Mouse (Mus musculus): ENCODE results near the gene Cpa2.

Gene Cpa2

DNA sequence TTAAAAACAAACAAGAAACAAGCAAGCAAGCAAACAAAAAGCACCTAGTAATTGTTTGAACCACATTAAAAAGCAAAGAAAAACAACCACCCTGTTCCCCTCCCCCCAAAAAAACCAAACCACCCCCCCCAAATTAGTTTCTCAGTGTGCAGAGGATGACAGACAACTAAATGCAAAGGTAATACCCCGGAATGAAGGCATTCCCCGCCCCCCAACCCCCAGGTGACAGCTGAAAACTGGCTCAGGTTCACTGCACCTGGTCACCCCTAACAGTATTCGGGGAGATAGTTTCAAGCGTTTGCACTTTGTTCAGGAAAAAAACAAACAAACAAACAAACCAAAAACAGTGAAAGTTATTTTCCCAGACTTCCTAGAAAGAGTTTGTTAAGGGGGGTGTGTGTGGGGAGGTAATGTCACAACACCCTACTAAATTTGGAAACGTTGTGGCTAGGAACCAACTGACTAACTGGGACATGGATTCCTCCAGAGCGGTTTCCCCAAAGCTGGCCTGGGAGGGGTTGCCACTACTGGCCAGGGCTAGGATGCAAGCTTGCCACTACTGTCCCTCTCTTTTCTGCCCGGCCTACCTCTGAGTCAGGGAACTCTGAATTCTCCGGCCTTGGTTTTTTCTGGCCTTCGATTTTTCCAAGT is 6.4 kb downstream of the Cpa2 start:
- peak in 1 of 2 experiments; percentile 27 for DNase-seq (ENCODE audit: low read depth in 1 of 2, low spot score in 2 of 2)

DNA sequence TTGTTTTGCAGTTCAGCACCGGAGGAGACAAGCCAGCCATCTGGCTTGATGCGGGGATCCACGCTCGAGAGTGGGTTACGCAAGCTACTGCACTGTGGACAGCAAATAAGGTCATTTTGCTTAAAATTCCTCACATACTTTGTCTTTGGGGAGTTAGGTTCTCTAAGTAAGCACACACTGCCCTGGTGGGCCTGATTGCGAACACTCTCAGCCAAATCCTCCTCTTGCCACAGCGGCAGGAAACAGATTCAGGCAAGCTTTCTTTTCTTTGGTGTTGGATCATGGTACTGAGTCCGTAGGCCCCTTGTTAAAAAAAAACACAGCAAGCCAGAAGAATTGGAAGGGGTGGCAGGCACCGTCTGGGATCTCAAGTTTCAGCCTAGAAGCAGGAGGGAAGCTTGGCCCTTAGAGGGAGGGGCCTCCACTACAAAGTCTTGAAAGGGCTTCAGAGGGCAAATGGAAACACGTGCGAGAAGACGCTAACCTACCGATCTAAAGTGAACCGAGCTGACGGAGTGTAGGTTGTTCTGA is 7.9 kb downstream of the Cpa2 start:
- DNase-seq (ENCODE audit: low read depth in 1 of 2, low spot score in 2 of 2), result no peak

DNA sequence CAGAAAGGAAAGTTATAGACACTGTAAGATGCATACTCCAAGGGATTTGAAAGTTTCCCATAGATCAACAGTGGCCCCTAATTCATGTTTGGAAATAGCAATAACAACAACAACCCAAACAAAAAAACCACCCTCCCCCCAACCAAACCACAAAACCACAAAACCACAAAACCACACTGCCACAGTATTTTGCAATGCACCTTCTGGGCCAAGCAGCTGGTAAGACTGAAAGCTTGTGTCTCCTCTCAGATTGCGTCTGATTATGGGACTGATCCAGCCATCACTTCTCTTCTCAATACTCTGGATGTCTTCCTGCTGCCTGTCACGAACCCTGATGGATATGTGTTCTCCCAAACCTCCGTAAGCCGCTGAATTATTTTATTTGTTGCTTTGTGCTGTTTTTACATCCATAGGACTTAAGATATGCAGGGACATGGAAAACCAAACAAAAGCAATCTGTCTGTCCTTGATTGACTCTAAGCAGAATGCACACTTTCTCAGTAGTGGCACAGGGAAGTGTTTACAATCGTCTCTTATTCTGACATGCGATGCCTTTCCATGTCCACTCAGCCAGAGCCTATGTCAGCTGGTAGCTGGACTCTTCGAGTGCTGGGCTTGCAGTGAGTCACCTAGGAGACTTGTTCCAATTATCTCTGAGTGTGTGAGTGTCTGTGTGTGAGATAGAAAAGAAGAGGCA is 9.3 kb downstream of the Cpa2 start:
- no peak for DNase-seq (ENCODE audit: low read depth in 1 of 2, low spot score in 2 of 2)

DNA sequence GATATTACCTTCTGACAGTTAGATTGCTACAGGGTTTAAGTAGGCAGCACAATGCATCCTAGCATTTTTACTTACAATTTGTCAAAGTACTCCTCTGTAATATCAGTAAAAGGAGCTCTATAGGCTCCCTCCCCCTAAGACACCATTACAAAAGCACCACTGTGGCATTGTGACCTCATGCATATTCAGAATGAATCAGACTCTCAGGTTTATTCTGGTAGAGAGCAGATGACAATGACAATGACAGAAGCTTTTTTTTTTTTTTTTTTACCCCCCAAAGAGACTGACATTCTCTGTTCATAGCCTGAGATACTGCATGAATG is 9.8 kb downstream of the Cpa2 start:
- DNase-seq (ENCODE audit: low read depth in 1 of 2, low spot score in 2 of 2), result no peak

DNA sequence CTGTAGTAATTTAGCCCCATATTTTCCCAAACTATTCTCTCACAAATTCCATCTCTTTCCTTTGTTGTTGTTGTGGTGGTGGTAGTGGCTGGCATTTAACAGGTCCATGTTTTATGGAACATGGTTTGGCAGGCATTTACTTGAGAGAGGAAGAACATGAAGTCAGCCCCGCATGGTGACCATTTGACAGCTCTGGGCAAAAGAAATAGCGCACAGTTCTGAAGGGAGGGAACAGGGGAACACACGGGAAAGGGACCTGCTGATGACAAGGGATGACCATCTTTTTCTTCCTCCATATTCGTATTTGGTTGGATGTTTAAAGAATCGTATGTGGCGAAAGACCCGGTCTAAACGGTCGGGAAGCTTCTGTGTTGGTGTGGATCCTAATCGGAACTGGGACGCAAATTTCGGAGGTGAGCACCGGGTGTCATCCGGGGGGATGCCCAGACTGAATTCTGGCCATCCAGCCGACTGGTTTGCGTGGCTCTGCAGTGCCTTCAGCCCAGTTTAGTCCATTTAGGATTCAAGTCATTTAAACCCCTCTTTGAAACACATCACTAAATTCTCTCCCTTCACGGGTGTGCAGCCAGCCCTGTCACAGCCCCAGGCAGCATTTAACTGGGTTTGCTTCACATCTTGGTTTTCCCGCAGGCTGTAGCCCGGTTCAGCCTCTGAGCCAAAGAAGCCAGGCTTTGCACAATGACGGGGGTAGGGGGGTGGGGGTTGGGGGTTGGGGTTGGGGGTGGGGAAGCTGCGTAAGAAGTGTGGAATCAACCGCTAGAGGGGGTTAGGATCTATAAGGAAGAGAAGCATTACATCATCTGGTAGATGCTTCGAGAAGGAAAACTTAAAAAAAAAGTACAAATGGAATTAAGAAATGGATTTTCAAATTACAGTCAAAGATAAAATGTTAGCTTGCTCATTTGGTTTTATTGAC is 10.5 kb downstream of the Cpa2 start:
- no peak for DNase-seq (ENCODE audit: low read depth in 1 of 2, low spot score in 2 of 2)

DNA sequence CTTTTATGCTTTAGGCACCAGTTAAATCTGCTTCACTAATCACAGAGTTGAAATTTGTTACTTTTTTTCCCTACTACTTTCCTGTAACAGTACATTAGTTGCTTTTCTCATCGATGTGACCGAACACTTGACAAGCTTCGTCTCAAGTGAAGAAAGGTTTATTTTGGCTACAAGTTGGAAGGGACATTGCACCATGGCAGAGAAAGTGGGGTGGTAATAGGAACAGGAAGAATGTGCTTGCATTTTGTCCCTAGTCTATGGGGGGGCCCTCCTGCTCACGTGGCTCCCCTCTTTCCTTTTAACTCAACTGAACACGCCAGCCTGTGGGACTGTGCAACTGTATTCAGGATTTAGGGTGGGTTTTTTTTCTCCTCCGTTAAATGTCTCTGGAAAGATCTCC is 11.2 kb downstream of the Cpa2 start:
- DNase-seq (ENCODE audit: low read depth in 1 of 2, low spot score in 2 of 2), result no peak

DNA sequence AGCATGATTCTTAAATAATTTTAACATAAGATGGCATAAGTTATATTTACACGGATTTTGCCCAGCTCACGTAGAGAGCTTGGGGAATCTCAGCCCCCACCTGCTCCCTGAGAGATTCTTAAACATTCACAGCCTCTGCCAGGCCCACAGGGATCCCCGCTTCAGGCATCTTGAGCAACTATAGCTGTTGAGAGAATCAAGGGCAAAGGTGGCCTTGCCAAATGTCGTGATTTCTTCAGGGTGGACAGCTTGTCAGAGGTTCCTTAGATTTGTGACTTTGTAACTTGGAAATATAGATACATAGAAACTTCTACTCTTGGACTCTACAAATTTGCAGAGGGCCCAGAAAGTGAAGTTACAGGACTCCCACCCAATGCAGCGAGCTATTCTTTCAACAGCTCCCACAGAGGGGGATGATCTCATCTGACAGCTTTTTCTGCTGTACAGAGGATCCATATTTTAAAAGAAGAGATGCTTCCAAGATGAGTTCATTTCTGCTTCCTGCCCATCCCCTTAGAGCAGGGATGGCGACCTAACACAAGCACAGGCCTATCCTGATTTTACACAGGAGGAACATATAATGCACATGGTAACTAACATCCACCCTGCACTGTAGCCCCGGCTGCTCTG is 12.1 kb downstream of the Cpa2 start:
- DNase-seq (ENCODE audit: low read depth in 1 of 2, low spot score in 2 of 2), result no peak

DNA sequence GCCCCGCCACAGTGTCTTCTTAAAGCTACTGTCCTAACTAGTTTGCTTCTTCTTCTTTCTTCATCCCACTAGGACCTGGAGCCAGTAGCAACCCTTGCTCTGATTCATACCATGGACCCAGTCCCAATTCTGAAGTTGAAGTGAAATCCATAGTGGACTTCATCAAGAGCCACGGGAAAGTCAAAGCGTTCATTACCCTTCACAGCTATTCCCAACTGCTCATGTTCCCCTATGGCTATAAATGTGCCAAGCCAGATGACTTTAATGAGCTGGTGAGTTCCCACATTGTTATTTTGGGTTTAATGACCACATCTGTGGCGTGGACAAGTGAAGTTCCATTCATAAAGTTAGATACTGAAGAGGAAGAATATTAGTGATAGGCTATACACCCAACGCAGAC is 12.7 kb downstream of the Cpa2 start:
- DNase-seq (ENCODE audit: low read depth in 1 of 2, low spot score in 2 of 2), result no peak

DNA sequence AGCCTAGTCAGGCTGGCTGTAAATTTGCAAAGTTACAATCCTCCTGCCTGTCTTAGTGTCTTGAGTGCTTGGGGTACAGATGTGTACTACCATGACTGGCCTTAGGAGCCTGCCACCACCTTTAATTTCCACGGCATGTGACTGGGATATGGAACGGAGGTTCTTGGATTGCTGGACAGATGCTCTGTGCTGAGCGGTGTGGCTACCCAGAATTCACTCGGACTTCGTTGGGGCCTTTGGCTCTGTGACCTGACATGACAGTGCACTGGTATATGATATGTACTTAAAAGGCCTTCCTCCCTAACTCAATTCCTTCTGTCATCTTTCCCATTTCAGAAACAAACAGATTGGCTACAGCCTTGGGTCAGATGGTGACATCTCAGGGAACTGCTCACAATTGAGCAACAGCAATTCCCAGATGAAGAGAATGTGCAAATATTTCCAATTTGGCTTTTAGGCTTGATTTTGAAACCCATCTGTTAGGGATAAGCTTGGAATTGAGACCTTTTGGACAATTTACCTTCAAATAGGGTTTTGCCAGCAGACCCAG is 13.3 kb downstream of the Cpa2 start:
- DNase-seq (ENCODE audit: low read depth in 1 of 2, low spot score in 2 of 2), result no peak

DNA sequence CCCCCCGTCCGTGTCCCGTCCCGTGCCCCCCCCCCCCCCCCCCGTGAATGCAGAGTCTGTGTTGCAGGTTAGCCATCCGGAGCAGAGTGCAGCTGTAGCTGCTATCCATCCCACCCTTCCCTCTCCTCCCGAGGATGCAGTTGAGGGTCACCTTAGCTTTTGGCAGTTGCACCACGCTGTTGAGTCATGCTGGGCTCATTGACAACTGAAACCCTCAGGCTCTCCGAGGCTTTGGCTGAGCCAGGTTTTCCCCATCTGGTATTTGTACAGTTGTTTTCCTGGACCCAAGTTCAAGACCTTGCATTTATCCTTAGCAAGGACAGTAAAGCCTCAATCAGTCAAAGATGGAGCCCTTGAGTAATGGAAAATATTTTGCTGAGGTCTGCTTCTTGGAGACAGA is 14.7 kb downstream of the Cpa2 start:
- no peak for DNase-seq (ENCODE audit: low read depth in 1 of 2, low spot score in 2 of 2)

DNA sequence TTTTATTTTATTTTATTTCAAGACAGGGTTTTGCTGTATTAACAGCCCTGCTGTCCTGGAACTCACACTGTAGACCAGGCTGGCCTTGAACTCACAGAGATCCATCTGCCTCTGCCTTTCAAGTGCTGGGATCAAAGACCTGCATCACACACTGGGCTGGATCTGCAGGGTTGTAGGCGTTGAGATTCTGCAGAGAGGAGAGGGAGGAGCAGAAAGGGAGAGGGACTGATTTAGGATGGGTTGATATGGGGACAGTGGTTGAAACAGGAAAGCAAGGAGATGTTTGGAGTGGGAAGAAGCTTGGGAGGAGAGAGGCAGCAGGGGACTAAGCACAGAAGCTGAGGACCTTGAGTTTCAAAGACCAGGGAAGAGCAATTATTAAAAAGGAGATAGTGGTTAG is 18.3 kb downstream of the Cpa2 start:
- DNase-seq (ENCODE audit: low read depth in 1 of 2, low spot score in 2 of 2), result no peak

DNA sequence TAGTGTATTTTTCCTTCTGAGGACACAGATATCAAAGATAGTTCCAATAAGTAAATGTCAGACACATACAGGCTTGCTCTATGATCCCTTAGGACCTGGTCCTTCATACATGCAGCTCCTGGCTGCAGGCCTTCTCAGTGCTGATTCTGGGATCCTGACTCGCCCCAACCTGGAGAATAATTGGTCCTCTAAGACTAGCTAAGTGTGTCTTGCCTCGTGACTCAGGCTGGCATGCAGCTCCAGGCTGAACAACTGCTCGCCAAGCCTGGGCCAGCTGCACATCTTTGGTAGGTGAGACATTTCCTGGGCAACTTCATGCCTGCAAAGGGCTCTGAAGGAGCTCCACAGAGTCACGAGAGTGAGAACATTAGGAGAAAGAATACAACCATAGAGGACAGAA is 20.8 kb downstream of the Cpa2 start:
- DNase-seq (ENCODE audit: low read depth in 1 of 2, low spot score in 2 of 2), result no peak

DNA sequence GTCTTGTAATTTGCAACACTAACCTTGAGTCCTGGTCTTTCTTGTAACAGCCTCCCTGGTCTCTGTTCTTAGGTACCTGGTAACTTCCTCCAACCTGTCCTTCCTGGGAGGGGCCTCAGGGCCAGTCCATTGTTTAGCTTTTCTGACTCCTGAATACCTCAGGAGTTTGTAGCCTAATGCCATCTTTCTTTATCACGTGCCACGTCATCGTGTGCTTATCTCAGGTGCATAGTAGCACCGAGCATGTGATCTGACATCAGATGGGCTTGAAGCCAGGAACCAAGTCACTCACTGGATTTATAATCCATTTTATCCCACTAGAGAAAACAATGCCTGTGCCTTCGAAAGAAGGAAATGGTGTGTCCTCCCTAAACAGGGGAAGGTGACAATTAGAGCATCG is 22.2 kb downstream of the Cpa2 start:
- no peak for DNase-seq (ENCODE audit: low read depth in 1 of 2, low spot score in 2 of 2)

DNA sequence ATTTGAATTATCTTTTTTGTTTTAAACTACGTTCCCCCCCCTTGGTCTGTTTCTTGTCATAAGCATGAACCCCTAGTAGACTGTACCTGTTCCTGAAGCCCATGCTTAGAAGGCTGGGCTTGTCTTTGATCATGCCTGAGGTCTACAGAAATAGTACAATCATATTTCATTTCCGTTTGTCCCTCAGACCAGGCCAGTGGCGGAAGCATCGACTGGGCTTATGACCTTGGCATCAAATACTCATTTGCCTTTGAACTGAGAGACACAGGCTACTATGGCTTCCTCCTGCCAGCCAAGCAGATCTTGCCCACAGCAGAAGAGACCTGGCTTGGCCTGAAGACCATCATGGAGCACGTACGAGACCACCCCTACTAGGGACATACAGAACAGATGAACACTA is 22.7 kb downstream of the Cpa2 start:
- DNase-seq (ENCODE audit: low read depth in 1 of 2, low spot score in 2 of 2), result no peak

DNA sequence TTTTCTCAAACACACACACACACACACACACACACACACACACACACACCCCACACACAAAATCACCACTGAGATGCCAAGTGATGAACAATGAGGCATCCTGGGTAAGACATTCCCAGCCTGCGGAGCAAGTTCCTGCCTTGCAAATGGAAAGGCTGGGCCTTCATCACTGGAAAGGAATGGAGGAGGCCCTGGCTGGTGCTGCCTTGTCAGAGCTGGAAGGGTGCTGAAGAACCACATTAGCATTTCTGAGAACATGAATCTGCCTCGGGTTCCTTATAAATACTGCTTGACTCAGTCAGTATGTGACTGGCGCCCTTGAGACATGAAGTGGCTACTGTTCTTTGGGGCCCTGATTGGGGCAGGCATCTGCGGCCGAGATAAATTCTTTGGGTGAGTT is 26.7 kb downstream of the Cpa2 start, which contains the start of gene Cpa4:
TSS of gene Cpa4 (plus strand) at position 301 of the 400 bp plus-strand sequence.
- DNase-seq (ENCODE audit: low read depth in 1 of 2, low spot score in 2 of 2), result no peak

DNA sequence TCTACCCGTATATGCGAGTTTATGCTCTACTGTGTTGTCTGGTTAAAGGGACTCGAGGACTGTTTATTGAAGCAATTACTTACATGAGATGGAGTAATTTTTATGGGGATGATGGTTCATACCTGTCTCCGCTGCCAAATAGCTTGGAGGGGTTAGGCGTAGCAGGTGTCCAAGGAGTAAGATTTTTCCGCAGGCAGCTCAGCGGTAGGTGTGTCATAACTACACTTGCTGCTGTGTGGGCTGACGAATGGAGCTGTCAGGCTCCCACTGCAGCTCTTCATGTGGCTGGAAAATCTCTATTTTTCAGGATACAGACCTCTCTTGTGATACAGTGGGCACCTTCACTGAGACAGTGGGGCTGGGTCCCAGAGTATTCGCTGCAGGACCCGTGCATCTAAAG is 27.9 kb downstream of the Cpa2 start:
- no peak for DNase-seq (ENCODE audit: low read depth in 1 of 2, low spot score in 2 of 2)

DNA sequence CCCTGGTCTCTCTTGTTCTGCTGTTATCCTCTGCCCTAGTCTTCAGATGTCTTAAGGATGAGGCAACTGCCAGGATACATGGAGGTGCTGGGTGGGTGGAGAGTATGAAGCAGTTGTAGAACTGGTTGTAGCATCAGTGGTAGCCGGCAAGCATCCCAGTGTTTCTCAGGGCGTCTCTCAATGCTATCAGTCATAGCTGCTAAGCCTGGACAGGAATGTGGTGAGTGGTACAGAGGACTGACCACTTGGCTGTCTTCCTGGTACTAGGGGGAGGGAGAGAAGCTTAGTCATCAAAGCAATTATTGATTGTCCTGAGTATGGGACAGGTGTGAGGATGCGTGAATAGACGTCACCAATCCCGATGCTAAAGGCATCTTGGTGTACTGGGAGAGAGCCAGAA is 28.6 kb downstream of the Cpa2 start:
- DNase-seq (ENCODE audit: low read depth in 1 of 2, low spot score in 2 of 2), result no peak

DNA sequence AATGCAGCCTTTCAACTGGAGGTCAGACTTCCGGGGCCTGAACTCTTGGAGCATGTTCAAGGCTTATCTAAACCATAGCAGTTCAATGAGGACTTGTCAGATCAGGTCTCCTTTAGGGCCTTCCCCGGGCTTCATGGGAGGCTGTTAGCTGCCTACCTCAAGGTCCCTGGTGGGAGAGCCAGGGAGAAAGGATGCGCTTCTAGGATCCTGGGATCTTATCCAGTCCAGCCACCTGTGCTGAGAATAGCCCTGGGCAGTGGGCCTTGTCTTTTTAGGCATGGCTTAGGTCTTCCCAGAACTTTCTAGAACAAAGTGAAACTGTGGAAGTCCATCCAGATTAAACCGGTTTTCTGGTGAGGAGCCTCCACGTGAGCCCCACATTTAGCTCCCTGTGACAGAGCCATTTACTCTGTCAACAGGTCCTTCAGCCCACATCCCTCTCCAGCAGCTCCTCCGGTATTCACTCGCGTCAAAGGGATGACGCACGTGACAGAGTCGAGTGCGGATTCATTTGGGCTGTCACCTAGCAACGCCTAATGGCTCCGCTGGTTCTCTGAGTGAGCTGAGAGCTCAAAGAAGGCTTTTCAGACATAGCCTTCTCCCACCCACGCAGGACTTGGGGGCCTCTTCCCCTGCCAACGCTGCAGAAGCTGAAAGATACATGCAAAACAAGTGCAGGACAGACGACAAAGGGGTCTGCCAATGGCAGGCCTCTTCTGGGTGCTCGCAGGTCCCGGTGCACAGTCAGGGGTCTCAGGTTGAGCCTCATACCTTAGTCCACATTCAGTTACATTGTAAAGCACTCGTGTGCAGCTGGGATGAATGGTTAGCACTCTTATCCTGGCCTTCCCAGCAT is 31.3 kb downstream of the Cpa2 start:
- no peak for DNase-seq (ENCODE audit: low read depth in 1 of 2, low spot score in 2 of 2)

DNA sequence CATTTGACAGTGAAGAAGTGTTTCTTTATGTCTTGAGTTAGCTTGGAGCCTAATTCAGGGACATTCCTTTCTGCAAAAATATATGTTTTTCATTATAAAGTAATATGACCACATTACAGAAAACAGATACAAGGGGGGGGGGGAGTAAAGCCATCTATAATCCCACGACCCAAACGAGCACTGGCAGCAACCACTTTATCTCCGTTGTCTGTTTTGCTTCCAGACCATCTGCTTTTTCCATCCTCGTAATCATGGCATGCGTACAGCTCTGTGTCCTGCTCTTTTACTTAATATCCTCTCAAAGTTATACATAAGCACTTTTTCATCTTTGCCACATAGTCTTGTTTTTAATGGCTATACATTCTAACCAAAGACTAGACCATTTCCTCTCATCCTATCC is 32.0 kb downstream of the Cpa2 start:
- no peak for DNase-seq (ENCODE audit: low read depth in 1 of 2, low spot score in 2 of 2)

DNA sequence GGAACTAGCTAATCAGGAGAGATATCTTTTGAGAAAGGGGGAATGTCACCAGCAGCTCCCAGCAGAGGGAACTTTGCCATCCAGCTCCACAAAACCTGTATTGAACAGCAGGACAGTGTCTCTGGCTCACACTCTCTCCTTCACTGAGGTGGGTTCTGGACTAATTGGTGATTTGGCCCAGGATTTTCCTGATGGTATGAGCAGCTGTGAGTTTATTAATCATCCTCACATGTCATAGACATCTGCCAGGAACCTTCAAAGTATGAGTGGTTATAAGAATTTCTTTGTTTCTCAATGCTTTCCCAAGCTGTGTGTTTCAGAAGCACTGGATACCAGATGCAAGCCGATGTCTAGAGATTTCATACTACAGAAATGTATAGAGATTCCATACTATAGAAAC is 33.6 kb downstream of the Cpa2 start:
- no peak for DNase-seq (ENCODE audit: low read depth in 1 of 2, low spot score in 2 of 2)

Measured in monocyte, adult 2 months (primary cell).